Mouse (Mus musculus): ENCODE results near the gene Pkn2. TPM values are rescaled to one million over a fixed set of nuclear protein-coding genes. Genes with fewer than 3 reads are reported as not detected.

Gene Pkn2
- total and polyA plus RNA-seq, 3 experiments, result 33.5 to 38.8 (median 34.7) TPM

- Histone ChIP-seq H3K27ac (ENCODE audit: control insufficient read depth, low read depth, low read length) (no peak overlapping the region), H3K79me2 (ENCODE audit: control insufficient read depth, insufficient read depth, low read length, poor library complexity) (peaks cover 24% of the 10 kb centered on the region), H3K9me3 (replicated peaks; ENCODE audit: insufficient read depth, low read length) (no peaks in the 10 kb centered on the region), H3K27me3 (ENCODE audit: control insufficient read depth in 1 of 2, insufficient read depth in 2 of 2, low read length in 2 of 2) (no peaks in the 10 kb centered on the region), H3K36me3 (ENCODE audit: control insufficient read depth in 1 of 2, insufficient read depth in 2 of 2, low read length in 2 of 2) (peaks cover 0 to 34% of the 10 kb centered on the region in 2 experiments; a peak in 3 of 4 replicates), H3K4me3 (ENCODE audit: control insufficient read depth in 1 of 2, insufficient read depth in 1 of 2, low read depth in 2 of 2, low read length in 2 of 2) (no peak overlapping the region), H3K4me1 (ENCODE audit: control insufficient read depth in 1 of 2, insufficient read depth in 2 of 2, low read length in 2 of 2) (peaks cover 5 to 23% of the 10 kb centered on the region in 2 experiments; a peak in 3 of 4 replicates), H3K9ac (ENCODE audit: control insufficient read depth, low read depth, low read length, poor library complexity, severe bottlenecking) (no peak overlapping the region)
- no peak for TF ChIP-seq NELFE (IDR thresholded peaks at IDR 0.05; ENCODE audit: low read depth, low read length)
- peak; percentile 70; the same call in 1 of the 2 replicates for TF ChIP-seq RCOR1 (IDR thresholded peaks at IDR 0.05; ENCODE audit: low read depth, low read length)
- TF ChIP-seq GATA1 (IDR thresholded peaks at IDR 0.05; ENCODE audit: low read depth, low read length), result 0 out of 2 replicates have a peak, but pooled peaks have one; percentile 52
- DNase-seq (ENCODE audit: low read depth, low spot score), result no peak
Observed at GRCm38 (mm10) chr3:142768498-142768897, 113.3 kb downstream of the Pkn2 start.

DNA sequence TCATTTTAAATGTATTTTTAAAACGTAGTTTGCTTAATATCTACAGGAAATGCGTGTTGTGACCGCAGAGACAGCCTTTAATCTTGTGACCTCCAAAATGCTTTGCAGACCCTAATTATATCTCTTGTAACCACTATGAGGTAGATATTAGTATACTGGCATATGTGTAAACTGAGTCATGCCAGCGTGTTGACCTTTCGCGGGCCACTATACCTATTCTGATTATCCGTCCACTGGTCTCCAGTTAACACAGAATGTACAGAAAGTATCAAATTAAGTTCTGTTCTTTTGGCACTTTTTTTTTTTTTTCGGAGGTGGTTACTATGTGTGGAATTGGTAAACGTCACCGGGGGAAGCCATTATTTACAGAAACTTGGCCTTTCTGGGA lies 116.0 kb downstream of the Pkn2 start:
- peak overlapping the region; percentile 77 to 78 for H3K4me3 ChIP-seq (ENCODE audit: control insufficient read depth in 1 of 2, insufficient read depth in 1 of 2, low read depth in 2 of 2, low read length in 2 of 2)
- H3K27me3 ChIP-seq (ENCODE audit: control insufficient read depth in 1 of 2, insufficient read depth in 2 of 2, low read length in 2 of 2), result no peaks in the 10 kb centered on the region
- H3K4me1 ChIP-seq (ENCODE audit: control insufficient read depth in 1 of 2, insufficient read depth in 2 of 2, low read length in 2 of 2), result peaks cover 5 to 23% of the 10 kb centered on the region in 2 experiments; a peak in 3 of 4 replicates
- DNase-seq (ENCODE audit: low read depth, low spot score), result peak; percentile 62
- H3K36me3 ChIP-seq (ENCODE audit: control insufficient read depth in 1 of 2, insufficient read depth in 2 of 2, low read length in 2 of 2), result peaks cover 0 to 34% of the 10 kb centered on the region in 2 experiments; a peak in 2 of 4 replicates
- peak; percentile 36; the same call in 1 of the 2 replicates for TF ChIP-seq GATA1 (IDR thresholded peaks at IDR 0.05; ENCODE audit: low read depth, low read length)
- no peak for TF ChIP-seq POLR2AphosphoS5 (IDR thresholded peaks at IDR 0.05; ENCODE audit: borderline replicate concordance, low read depth, low read length)
- peak; percentile 29; the same call in 1 of the 2 replicates for TF ChIP-seq MAX (IDR thresholded peaks at IDR 0.05; ENCODE audit: low read length)
- no peak for TF ChIP-seq USF1 (IDR thresholded peaks at IDR 0.05; ENCODE audit: low read depth, low read length)
- peak; percentile 41 for TF ChIP-seq MXI1 (IDR thresholded peaks at IDR 0.05; ENCODE audit: low read depth, low read length)
- TF ChIP-seq ETS1 (IDR thresholded peaks at IDR 0.05; ENCODE audit: low read depth, low read length), result peak; percentile 71; the same call in 1 of the 2 replicates
- no peak for TF ChIP-seq GABPA (IDR thresholded peaks at IDR 0.05; ENCODE audit: low read depth, low read length)
- peak; percentile 21 for TF ChIP-seq TAL1 (IDR thresholded peaks at IDR 0.05; ENCODE audit: low read length)
- peak; percentile 27; the same call in 1 of the 2 replicates for TF ChIP-seq RCOR1 (IDR thresholded peaks at IDR 0.05; ENCODE audit: low read depth, low read length)
- TF ChIP-seq TCF12 (IDR thresholded peaks at IDR 0.05; ENCODE audit: low read depth, low read length), result peak; percentile 55; the same call in 1 of the 2 replicates
- peak; percentile 13; the same call in 1 of the 2 replicates for TF ChIP-seq SIN3A (IDR thresholded peaks at IDR 0.05; ENCODE audit: low read length)
- peak; percentile 38; the same call in 1 of the 2 replicates for TF ChIP-seq MEF2A (IDR thresholded peaks at IDR 0.05; ENCODE audit: extremely low read depth, insufficient replicate concordance, low read depth, low read length, poor library complexity, severe bottlenecking)
- peak; percentile 71 for TF ChIP-seq ZNF384 (IDR thresholded peaks at IDR 0.05; ENCODE audit: low read depth, low read length)
- TF ChIP-seq EP300 (IDR thresholded peaks at IDR 0.05; ENCODE audit: low read depth in 1 of 2, low read length in 2 of 2), result peak; percentile 45 to 62; a peak in 3 of 4 replicates
- TF ChIP-seq BHLHE40 (IDR thresholded peaks at IDR 0.05; ENCODE audit: borderline replicate concordance, low read depth, low read length), result peak; percentile 24; the same call in 1 of the 2 replicates
- peak overlapping the region; percentile 83 for H3K27ac ChIP-seq (ENCODE audit: control insufficient read depth, low read depth, low read length)
- peaks cover 24% of the 10 kb centered on the region for H3K79me2 ChIP-seq (ENCODE audit: control insufficient read depth, insufficient read depth, low read length, poor library complexity)
- peak overlapping the region; percentile 95 for H3K9ac ChIP-seq (ENCODE audit: control insufficient read depth, low read depth, low read length, poor library complexity, severe bottlenecking)
- no peaks in the 10 kb centered on the region for H3K9me3 ChIP-seq (replicated peaks; ENCODE audit: insufficient read depth, low read length)

All from MEL (cell line).